ENCODE assay signal across 12 mouse cellular contexts in the genomic region with DNA sequence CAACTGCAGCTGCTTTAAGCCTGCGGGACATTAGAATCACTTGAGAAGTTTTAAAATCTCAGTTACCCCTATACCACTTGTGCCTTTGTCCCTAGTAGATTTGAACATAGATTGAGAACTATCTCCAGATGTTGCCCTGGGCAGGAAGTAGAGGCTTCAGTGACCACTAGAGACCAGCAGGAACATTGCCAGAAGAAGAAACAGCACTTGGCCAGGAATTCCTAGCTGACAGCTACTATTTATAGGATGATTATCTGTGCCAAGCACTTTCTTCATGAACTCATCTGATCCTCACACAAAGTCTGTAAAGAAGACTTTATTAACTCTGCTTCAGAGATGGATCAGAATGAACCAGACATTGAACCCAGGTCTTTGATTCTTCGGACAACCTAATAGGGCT.
A peak's percentile ranks its signal among the peaks of the same experiment; 100 is the strongest.
DNase-seq lines count a peak whose midpoint lies in the region.
"Had no signal": no experiment of that assay in that cellular context is flagged by ENCODE, and none has a peak within 500 bp of the region (broad histone marks: within the 10 kb centered on the region; RNA-seq: fewer than 3 reads in every experiment).

No protein-coding gene starts in this region.

- intact Hi-C loops in gastrocnemius, postnatal 14 days (cut with DNase I; ENCODE audit: low total_unique reads): no loop called here

- peak; percentile 10 for DNase-seq in gastrocnemius, postnatal 14 days
- no peak for DNase-seq in gastrocnemius, adult 8-10 months (ENCODE audit: low spot score in 2 of 2)
- DNase-seq in kidney, adult 9 months: peak; percentile 29
- no peak for DNase-seq in kidney, postnatal 10 days
- peak; percentile 33 for DNase-seq in 3T3-L1 (ENCODE audit: low read depth, low spot score)
- peak; percentile 58 for DNase-seq in lung, postnatal 10 days
- DNase-seq in layer of hippocampus, adult 9-11 months: no peak
- DNase-seq: adrenal gland, adult 8-10 months; cerebellum, postnatal 14 days; embryo, embryonic 11 days; right cerebral cortex, postnatal 4 days; thymus, postnatal 36 days had no signal

Comparison
In these comparisons a context has a peak if more than half of its experiments do, and no peak if none do; other contexts are left out.
1. DNase-seq: peak in gastrocnemius, postnatal 14 days (single experiment), kidney, adult 9 months (single experiment), 3T3-L1 (single experiment) and lung, postnatal 10 days (single experiment); none in gastrocnemius, adult 8-10 months (0 of 2), kidney, postnatal 10 days (single experiment) and layer of hippocampus, adult 9-11 months (single experiment).